Mouse (Mus musculus) G1E (cell line): Measurements from ENCODE around the gene Sephs2. TPM values are rescaled to one million over a fixed set of nuclear protein-coding genes. Genes with fewer than 3 reads are reported as not detected.
A peak's percentile ranks its signal among the peaks of the same experiment; 100 is the strongest.

Experiments used
- ATAC-seq: 2 replicates; pipeline ENCODE4 v1.8.0; 2016; ENCODE audit warnings: mild to moderate bottlenecking; ENCODE audit not compliant: insufficient number of reproducible peaks, poor library complexity, low FRiP score, severe bottlenecking; ENCODE audit errors: extremely low read depth
- DNase-seq: peaks from one replicate; pipeline ENCODE4 v3.0.0; 2012; ENCODE audit warnings: low spot score
- H3K27me3 ChIP-seq: 2 replicates; pipeline ENCODE4 v1.6.1; 2012; ENCODE audit warnings: mild to moderate bottlenecking, low read length, inconsistent platforms; ENCODE audit not compliant: insufficient read depth
- H3K36me3 ChIP-seq: replicated peaks from 2 replicates; pipeline ENCODE3; 2012; ENCODE audit warnings: mild to moderate bottlenecking, inconsistent platforms
- H3K4me1 ChIP-seq: 2 replicates; pipeline ENCODE4 v1.6.1; 2012; ENCODE audit warnings: low read depth, low read length, inconsistent platforms, mixed read lengths; ENCODE audit not compliant: insufficient read depth
- H3K4me3 ChIP-seq: 2 replicates; pipeline ENCODE4 v1.5.1; 2012; ENCODE audit warnings: low read depth, mild to moderate bottlenecking, inconsistent platforms, low read length, moderate library complexity, mixed read lengths
- H3K9me3 ChIP-seq: replicated peaks from 2 replicates; pipeline ENCODE4 v1.6.1; 2012; ENCODE audit warnings: inconsistent platforms
- CTCF ChIP-seq: IDR thresholded peaks from 2 replicates; pipeline ENCODE4 v1.5.1; 2012; ENCODE audit warnings: low read depth, low read length, inconsistent platforms, mixed read lengths
- GATA1 ChIP-seq: IDR thresholded peaks from 2 replicates; pipeline ENCODE4 v1.6.1; 2012; ENCODE audit warnings: borderline replicate concordance, low read length, inconsistent platforms, mixed read lengths
- GATA2 ChIP-seq: IDR thresholded peaks from 2 replicates; pipeline ENCODE4 v1.6.1; 2012; ENCODE audit warnings: low read depth, low read length, inconsistent platforms, borderline replicate concordance
- POLR2AphosphoS5 ChIP-seq: IDR thresholded peaks from 2 replicates; pipeline ENCODE4 v1.6.1; 2012; ENCODE audit warnings: low read depth, low read length, inconsistent platforms; ENCODE audit not compliant: insufficient replicate concordance
- TAL1 ChIP-seq: conservative IDR thresholded peaks from 2 replicates; pipeline ENCODE4 v1.6.1; 2012; ENCODE audit warnings: low read depth, low read length, inconsistent platforms, mixed read lengths
- polyA plus RNA-seq: library from polyadenylated mRNA; stranded (reverse); fragments of >175 nt; gene quantifications from 2 replicates; pipeline ENCODE4 v1.2.3, GENCODE M21; 2012
- total RNA-seq, 2 experiments: library from RNA; stranded (forward) in 1 of 2; stranded (reverse) in 1 of 2; fragments of 200-1000 nt in 1 of 2; fragments of >200 nt in 1 of 2; fragmentation: Nextera tagmentation in 1 of 2; gene quantifications; 2 replicates each; pipeline ENCODE4 v1.2.3; 2014 to 2017

Sephs2 gene
- total and polyA plus RNA-seq, 3 experiments = 39.9 to 126 (median 75.9) TPM

- ATAC-seq = no peak
- H3K4me3 ChIP-seq = peak overlapping the region; percentile 79; the same call in 1 of the 2 replicates
- no peaks in the 10 kb centered on the region for H3K27me3 ChIP-seq
These were observed 30.4 kb downstream of the Sephs2 start for GRCm38 (mm10) chr7:127243361-127243867.

DNA sequence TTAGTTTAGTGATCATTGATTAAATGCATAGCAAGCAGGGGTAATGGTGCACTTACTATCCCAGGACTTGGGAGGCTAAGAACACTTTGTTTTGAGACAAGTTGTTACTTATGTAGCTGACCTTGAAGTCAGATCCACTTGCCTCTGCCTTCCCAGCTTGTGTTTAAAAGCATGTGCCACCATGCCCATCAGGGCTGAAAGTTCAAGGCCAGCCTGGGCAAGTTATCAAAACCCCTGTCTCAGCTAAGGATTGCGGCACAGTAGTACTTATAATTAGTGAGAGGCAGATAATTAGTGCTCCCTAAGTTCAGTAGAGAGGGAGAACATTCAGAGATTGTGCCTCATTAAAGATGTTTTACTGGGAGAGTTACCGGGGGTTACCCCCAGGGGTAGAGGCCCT lies 39.1 kb downstream of the Sephs2 start:
- DNase-seq = no peak
- no peak for ATAC-seq
- no peak for TF ChIP-seq POLR2AphosphoS5
- TF ChIP-seq GATA2 = no peak
- no peak for TF ChIP-seq GATA1
- TF ChIP-seq TAL1 = no peak
- TF ChIP-seq CTCF = no peak
- Histone ChIP-seq H3K4me3 (no peak overlapping the region), H3K36me3 (peaks cover 65% of the 10 kb centered on the region), H3K4me1 (peaks cover 52% of the 10 kb centered on the region), H3K9me3 (no peaks in the 10 kb centered on the region), H3K27me3 (no peaks in the 10 kb centered on the region)

More at GRCm38 (mm10) chr7:127243361-127243867, 30.4 kb downstream of the Sephs2 start:
- peaks cover 42% of the 10 kb centered on the region for H3K36me3 ChIP-seq
- H3K9me3 ChIP-seq = no peaks in the 10 kb centered on the region
- H3K4me1 ChIP-seq = peaks cover 41% of the 10 kb centered on the region
- DNase-seq = no peak
- no peak for TF ChIP-seq POLR2AphosphoS5
- no peak for TF ChIP-seq GATA1
- TF ChIP-seq GATA2 = no peak
- no peak for TF ChIP-seq TAL1

DNA sequence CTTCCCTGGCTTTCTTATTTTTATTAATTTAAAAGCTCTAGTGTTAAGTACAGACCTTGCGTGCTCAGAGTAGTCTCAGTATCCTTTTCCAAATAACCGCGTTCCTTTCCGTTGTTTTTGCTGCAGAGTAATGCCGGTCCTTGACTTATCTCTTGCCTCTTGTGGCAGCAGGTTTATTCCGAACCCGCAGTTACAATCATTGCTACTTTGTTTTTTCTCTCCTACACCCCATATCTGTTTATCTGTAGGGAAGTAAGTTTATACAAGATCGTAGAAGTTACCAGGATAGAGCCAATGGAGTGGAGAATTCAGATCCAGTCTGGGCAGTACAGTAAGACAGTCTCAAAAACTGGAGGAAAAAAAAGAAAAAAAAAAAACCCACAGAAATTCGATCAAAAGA lies 40.1 kb downstream of the Sephs2 start:
- Histone ChIP-seq H3K27me3 (no peaks in the 10 kb centered on the region), H3K4me3 (peak overlapping the region; percentile 96), H3K4me1 (peaks cover 61% of the 10 kb centered on the region), H3K9me3 (no peaks in the 10 kb centered on the region), H3K36me3 (peaks cover 69% of the 10 kb centered on the region)
- DNase-seq = no peak
- no peak for ATAC-seq
- TF ChIP-seq POLR2AphosphoS5 (no peak), GATA1 (no peak), CTCF (no peak), TAL1 (no peak), GATA2 (no peak)

DNA sequence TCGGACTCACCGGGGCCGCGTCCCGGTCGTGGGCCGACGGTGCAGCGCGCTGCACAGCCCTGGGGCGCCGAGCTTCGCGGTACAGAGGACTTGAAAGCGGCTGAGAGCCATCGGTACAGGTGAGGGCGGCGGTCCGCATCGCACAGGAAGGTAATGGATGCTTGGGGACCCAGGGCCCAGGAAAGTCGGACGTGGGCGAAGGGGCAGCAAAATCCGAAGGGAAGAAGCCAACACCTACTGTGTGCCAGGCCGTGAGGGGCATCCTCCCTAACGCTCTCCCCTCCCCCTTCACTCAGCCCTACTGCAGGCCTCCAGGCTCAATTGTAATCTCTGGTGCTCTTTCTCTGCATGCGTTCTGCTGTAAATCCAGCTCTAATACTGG lies 40.5 kb downstream of the Sephs2 start:
- DNase-seq = no peak

GRCm38 (mm10) chr7:127232622-127233367 lies 41.1 kb downstream of the Sephs2 start, which contains the start of the genes Zfp553 and Sept1:
Gene Zfp553 (plus strand): TSS chr7:127233061.
Gene Sept1 (minus strand): TSS chr7:127233130.
- TF ChIP-seq GATA1 = no peak
- no peak for TF ChIP-seq POLR2AphosphoS5
- TF ChIP-seq GATA2 = no peak
- no peak for TF ChIP-seq TAL1
- no peak for TF ChIP-seq CTCF
- DNase-seq (peak; percentile 85), ATAC-seq (peak; percentile 67)
- Histone ChIP-seq H3K4me3 (peak within 1 kb of the TSS; percentile 96), H3K4me1 (peaks cover 63% of the 10 kb centered on the region), H3K36me3 (peaks cover 60% of the 10 kb centered on the region), H3K27me3 (no peaks in the 10 kb centered on the region), H3K9me3 (no peaks in the 10 kb centered on the region)

More for the DNA sequence above, 40.5 kb downstream of the Sephs2 start:
- Histone ChIP-seq H3K4me3 (peak overlapping the region; percentile 96), H3K9me3 (no peaks in the 10 kb centered on the region), H3K4me1 (peaks cover 63% of the 10 kb centered on the region), H3K36me3 (peaks cover 65% of the 10 kb centered on the region), H3K27me3 (no peaks in the 10 kb centered on the region)
- no peak for ATAC-seq
- TF ChIP-seq GATA2 (no peak), TAL1 (no peak), GATA1 (no peak), POLR2AphosphoS5 (no peak), CTCF (no peak)

- DNase-seq = no peak
- Histone ChIP-seq H3K9me3 (no peaks in the 10 kb centered on the region), H3K36me3 (peaks cover 52% of the 10 kb centered on the region), H3K4me1 (peaks cover 68% of the 10 kb centered on the region), H3K4me3 (peak overlapping the region; percentile 96), H3K27me3 (no peaks in the 10 kb centered on the region)
- TF ChIP-seq CTCF = no peak
- TF ChIP-seq GATA2 = no peak
- no peak for TF ChIP-seq POLR2AphosphoS5
- no peak for TF ChIP-seq GATA1
- TF ChIP-seq TAL1 = no peak
- no peak for ATAC-seq
These were observed 41.8 kb downstream of the Sephs2 start for GRCm38 (mm10) chr7:127231826-127232621.
